Mouse (Mus musculus) right cerebral cortex, adult 2 months (tissue): ENCODE measurements around the gene Dhx37.
"Not testable (repeated sequence)": the region's sequence is repeated elsewhere in the genome, so short reads cannot be mapped to it uniquely, and the experiment has no call there.

ENCODE experiments used
- DNase-seq, 2 experiments: peaks; one replicate each; pipeline ENCODE4 v3.0.0; 2021 to 2022; ENCODE audit warnings: low spot score in 2 of 2

Dhx37 gene

GRCm38 (mm10) chr5:125389579-125390441 is 44.1 kb downstream of the Dhx37 start, which contains the start of gene Ubc:
Gene Ubc, minus strand, starts transcription at chr5:125390202.
- peak; percentile 84 for DNase-seq

DNA sequence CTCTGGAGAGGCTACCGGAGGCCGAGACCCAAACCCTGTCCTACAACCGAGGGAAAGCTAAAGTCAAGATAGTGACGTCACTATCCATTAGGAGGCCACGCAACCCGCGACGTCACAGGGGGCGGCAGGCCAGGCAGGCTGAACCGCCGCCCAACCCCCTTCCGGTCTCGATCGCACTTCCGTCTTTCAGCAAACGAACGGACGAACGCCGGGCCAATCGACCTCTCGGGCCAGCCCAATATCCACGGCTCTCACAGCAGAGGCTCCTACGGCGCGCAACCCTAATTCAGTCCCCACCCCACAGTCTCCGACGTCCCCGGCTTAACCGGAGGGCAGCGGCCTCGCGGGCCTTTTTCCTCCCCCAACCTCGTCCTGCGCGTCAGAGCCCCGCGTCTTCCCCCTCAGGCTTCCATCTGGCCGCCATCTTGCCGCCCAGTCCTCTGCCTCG is 44.8 kb downstream of the Dhx37 start, which contains the start of gene Gm10382:
Gm10382 (plus strand) TSS at position 192 of the 448 bp plus-strand sequence.
- DNase-seq = peak; percentile 74 to 78

DNA sequence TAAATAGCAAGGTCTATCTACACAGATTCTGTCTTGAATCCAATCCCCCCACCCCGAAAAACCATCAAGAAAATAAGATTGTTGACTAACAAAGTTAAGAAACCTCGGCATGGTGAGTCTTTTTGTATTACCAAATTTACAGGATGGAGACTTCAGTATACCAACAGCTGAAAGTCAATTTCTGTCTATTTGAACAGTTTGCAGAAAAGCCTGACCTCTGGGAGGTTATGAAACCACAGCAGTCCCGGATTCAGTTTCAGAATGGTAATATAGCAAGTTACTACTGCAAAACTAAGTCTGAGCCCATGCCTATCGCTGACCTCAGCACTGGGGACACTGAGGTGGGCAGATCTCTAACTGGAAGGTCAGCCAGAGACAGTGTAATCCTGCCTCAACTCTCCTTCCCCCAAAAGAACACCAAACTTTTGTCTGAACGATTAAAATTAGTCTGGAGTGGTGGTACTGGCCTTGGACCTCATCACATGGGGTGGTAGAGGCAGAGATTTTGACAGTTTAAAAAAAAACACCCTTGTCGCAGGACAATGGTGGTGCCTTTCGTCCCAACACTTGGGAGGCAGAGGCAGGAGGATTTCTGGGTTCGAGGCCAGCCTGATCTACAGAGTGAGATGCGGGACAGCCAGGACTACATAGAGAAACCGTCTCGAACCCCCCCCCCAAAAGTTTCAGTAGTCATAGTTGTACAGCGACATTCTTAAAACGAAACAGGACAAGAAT is 45.4 kb downstream of the Dhx37 start:
- no peak for DNase-seq

GRCm38 (mm10) chr5:125387295-125387694 is 46.6 kb downstream of the Dhx37 start:
- DNase-seq = not testable (repeated sequence)

DNA sequence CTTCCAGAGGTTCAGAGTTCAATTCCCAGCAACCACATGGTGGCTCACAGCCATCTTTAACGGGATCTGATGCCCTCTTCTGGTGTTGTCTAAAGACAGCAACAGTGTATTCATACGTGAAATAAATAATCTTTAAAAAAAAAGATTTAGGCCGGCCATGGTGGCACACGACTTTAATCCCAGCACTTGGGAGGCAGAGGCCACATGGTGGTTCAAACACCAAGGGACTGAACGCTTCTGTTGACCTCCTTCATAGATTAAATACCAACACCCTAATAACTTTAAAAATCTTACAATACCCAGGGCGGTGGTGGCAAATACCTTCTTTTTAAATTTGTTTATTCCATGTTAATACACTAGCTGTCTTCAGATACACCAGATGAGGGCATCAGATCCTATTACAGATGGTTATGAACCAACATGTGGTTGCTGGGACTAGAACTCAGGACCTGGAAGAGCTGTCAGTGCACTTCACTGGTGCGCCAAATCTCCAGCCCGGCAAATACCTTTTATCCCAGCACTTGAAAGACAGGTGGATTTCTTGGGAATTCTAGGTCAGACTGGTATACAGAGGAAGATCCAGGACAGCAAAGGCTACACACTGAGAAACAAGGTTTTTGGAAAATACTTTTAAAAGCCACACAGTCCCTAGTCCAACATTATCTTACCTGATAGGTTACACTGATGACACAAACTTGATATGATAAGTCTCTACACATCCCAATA is 48.5 kb downstream of the Dhx37 start:
- DNase-seq = no peak

GRCm38 (mm10) chr5:125384512-125385214 is 49.3 kb downstream of the Dhx37 start:
- DNase-seq = no peak

DNA sequence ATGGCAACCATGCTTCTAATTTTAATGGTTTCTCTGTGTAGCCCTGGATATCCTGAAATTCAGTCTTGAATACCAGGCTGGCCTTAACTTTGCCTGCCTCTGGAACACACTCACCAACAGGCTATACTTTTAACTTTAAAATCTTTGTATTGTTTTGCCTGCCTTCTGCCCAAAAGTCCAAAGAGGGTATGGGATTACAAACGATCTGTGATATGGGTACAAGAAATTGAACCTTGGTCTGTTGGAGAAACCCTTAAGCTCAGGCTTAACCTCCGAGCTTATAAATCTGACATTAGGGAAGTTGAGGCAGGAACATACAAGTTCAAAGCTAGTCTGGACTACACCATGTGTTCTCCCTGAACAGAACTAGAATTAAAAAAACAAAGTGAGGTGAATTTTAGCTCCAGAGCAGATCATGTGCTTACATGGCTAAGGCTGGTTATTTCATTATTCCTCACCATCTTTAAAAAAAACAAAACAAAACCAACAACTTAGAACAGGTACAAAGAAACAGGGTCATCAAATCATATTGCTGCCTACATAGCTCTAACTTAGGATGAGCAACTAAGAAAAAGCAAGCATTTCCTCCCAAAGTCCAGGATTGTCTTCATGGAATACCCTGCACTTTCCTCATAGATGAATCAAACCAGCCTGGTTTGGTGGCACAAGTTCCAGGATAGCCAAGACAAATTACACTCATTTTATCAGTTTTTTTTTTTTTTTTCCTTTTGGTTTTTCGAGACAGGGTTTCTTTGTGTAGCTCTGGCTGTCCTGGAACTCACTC is 50.1 kb downstream of the Dhx37 start:
- DNase-seq = no peak

- peak; percentile 67 to 77 for DNase-seq
Measured at GRCm38 (mm10) chr5:125382673-125383558, 51.0 kb downstream of the Dhx37 start.

- DNase-seq = no peak
Measured at GRCm38 (mm10) chr5:125381954-125382672, 51.8 kb downstream of the Dhx37 start.

- no peak for DNase-seq
Measured at GRCm38 (mm10) chr5:125378919-125379318, 55.0 kb downstream of the Dhx37 start.

- no peak for DNase-seq
Measured at GRCm38 (mm10) chr5:125377214-125377613, 56.7 kb downstream of the Dhx37 start.

GRCm38 (mm10) chr5:125375871-125376270 is 58.0 kb downstream of the Dhx37 start:
- no peak for DNase-seq

DNA sequence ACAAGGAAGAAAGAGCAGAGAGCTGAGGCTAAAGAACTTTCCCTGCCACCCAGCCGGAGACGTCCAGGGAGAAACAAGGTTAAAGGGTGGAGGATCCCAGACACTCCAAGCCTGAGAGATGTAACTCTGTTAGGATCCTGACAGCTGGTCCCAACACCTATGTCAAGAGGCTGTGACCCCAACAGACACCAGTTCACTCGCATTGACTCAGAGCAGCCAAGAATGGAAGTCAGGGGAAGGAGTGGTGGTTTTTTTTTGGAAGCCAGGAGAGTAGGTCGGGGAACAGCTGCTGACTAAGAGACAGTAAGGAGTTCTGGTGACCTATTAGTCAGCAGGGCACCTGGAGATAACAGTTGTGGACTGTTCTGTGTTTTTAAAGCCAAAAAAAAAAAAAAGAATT is 61.9 kb downstream of the Dhx37 start:
- DNase-seq = no peak

GRCm38 (mm10) chr5:125370950-125371693 is 62.8 kb downstream of the Dhx37 start:
- DNase-seq = no peak

GRCm38 (mm10) chr5:125368568-125368967 is 65.4 kb downstream of the Dhx37 start:
- peak; percentile 80 to 87 for DNase-seq

DNA sequence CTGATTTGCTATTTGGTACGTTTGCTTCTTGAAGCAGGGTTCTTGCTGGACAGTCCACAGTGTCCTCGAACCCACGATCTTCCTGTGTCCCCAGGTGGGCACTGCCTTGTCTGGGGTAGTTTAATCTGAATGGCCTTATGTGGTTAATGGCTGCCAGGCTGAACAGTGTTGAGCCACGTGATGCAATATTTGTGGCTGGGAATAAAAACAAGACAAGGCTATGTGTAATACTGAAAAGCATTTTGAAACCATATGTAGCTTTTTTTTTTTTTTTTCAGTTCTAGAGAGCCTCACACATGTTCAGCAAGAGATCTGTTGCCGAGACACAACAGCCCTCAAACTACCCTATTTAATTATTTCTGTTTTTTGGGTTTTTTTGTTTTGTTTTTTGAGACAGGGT is 65.8 kb downstream of the Dhx37 start:
- DNase-seq = no peak

- no peak for DNase-seq
Measured at GRCm38 (mm10) chr5:125364851-125365429, 69.0 kb downstream of the Dhx37 start.

DNA sequence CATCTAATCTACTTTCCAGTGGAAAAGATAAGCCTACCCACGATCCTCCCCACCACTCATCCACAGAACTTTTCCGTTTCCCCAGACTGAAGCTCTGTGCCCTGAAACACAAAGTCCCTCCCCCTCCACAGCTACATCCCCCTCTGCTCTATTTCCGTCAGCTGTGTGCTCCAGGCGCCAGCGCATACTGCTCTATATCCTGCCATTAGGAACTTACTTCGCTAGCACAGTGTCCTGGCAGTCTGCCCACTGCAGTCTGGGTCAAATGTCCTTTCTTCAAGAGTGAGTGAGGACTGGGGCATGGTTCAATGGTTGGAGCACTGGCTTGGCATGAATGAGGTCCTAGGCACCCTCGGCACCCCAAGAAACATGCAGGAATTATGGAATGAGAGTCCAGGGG is 70.0 kb downstream of the Dhx37 start:
- no peak for DNase-seq
